12 mouse cellular contexts compared by ENCODE assay signal in the genomic region with DNA sequence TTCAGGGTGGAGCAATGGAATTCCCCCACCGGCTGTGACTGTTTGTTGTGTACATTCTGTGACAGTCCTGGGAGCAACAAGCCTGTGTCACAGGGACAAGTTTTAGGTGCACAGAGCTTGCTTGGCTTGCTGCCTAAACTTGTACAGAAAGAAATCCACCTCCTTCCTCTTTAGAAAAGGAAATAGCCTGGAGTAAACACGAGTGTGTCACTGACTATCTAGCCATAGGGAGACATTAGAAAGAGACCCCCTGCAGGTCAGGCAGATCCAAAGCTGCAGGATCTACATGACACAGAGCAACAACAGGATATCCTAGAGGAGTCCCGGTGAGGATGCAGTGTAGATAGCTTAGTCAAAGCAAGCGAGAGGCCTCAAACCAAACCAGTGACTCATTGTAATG. TPM values are rescaled to one million over a fixed set of nuclear protein-coding genes. Genes with fewer than 3 reads are reported as not detected.
DNase-seq lines count a peak whose midpoint lies in the region; ATAC-seq and TF ChIP-seq lines count a peak whose summit lies in the region.
"Had no signal": no experiment of that assay in that cellular context is flagged by ENCODE, and none has a peak within 500 bp of the region (broad histone marks: within the 10 kb centered on the region; RNA-seq: fewer than 3 reads in every experiment).

No protein-coding gene starts in this region.

- H3K36me3 ChIP-seq in kidney, embryonic 15.5 days: no peaks in the 10 kb centered on the region
- peaks cover 0 to 11% of the 10 kb centered on the region in 2 experiments; a peak in 2 of 4 replicates for H3K36me3 ChIP-seq in MEL (ENCODE audit: control insufficient read depth in 1 of 2, insufficient read depth in 2 of 2, low read length in 2 of 2)
- no peaks in the 10 kb centered on the region for H3K36me3 ChIP-seq in lung, embryonic 16.5 days (ENCODE audit: control insufficient read depth, insufficient read depth, low read length)
- H3K36me3 ChIP-seq: neural tube, embryonic 12.5 days had no signal

- no peak for TF ChIP-seq RAD21 in MEL (IDR thresholded peaks at IDR 0.05; ENCODE audit: low read depth, low read length)

- no peak for TF ChIP-seq POLR2A in MEL (IDR thresholded peaks at IDR 0.05; ENCODE audit: control insufficient read depth in 1 of 2, insufficient read depth in 1 of 2, low read depth in 1 of 2, low read length in 2 of 2, poor library complexity in 1 of 2)
- TF ChIP-seq POLR2A in bone marrow, adult 2 months (IDR thresholded peaks at IDR 0.05; ENCODE audit: borderline replicate concordance, control insufficient read depth, low read depth, low read length): no peak

- DNase-seq in kidney, adult 8-10 months: no peak
- DNase-seq in MEL (ENCODE audit: low read depth, low spot score): peak; percentile 64
- DNase-seq in neural tube, embryonic 10.5 days (ENCODE audit: extremely low spot score, low spot score): no peak
- DNase-seq: embryo, embryonic 11 days; thymus, postnatal 36 days had no signal

- no peak overlapping the region for H3K4me2 ChIP-seq in kidney, embryonic 15.5 days
- H3K4me2 ChIP-seq in lung, embryonic 16.5 days (ENCODE audit: low read depth, low read length): no peak overlapping the region
- H3K4me2 ChIP-seq: neural tube, embryonic 12.5 days had no signal

- H3K27ac ChIP-seq in kidney, embryonic 15.5 days: peak overlapping the region; percentile 70
- H3K27ac ChIP-seq in MEL (ENCODE audit: control insufficient read depth, low read depth, low read length): no peak overlapping the region
- H3K27ac ChIP-seq in bone marrow, adult 2 months (ENCODE audit: control insufficient read depth, insufficient read depth, low read depth, low read length, poor library complexity): peak overlapping the region; percentile 53; the same call in 1 of the 2 replicates
- H3K27ac ChIP-seq in lung, embryonic 16.5 days (ENCODE audit: low read length): peak overlapping the region; percentile 78
- H3K27ac ChIP-seq: liver, embryonic 14.5 days; neural tube, embryonic 12.5 days had no signal

- no peaks in the 10 kb centered on the region for H3K27me3 ChIP-seq in kidney, embryonic 15.5 days
- H3K27me3 ChIP-seq in MEL (ENCODE audit: control insufficient read depth in 1 of 2, insufficient read depth in 2 of 2, low read length in 2 of 2): no peaks in the 10 kb centered on the region; a peak in 2 of 4 replicates
- no peaks in the 10 kb centered on the region for H3K27me3 ChIP-seq in lung, embryonic 16.5 days (ENCODE audit: control insufficient read depth, insufficient read depth, low read depth, low read length)
- H3K27me3 ChIP-seq: neural tube, embryonic 12.5 days had no signal

- H3K9ac ChIP-seq in kidney, embryonic 15.5 days: no peak overlapping the region
- H3K9ac ChIP-seq in MEL (ENCODE audit: control insufficient read depth, low read depth, low read length, poor library complexity, severe bottlenecking): no peak overlapping the region
- no peak overlapping the region for H3K9ac ChIP-seq in lung, embryonic 16.5 days (ENCODE audit: low read length)
- H3K9ac ChIP-seq: liver, embryonic 14.5 days; neural tube, embryonic 12.5 days had no signal

- H3K9me3 ChIP-seq in kidney, embryonic 15.5 days (replicated peaks): no peaks in the 10 kb centered on the region
- no peaks in the 10 kb centered on the region for H3K9me3 ChIP-seq in MEL (replicated peaks; ENCODE audit: insufficient read depth, low read length)
- no peaks in the 10 kb centered on the region for H3K9me3 ChIP-seq in lung, embryonic 16.5 days (ENCODE audit: control insufficient read depth, low read length)
- H3K9me3 ChIP-seq: neural tube, embryonic 12.5 days had no signal

- no peaks in the 10 kb centered on the region for H3K79me2 ChIP-seq in MEL (ENCODE audit: control insufficient read depth, insufficient read depth, low read length, poor library complexity)

- TF ChIP-seq CTCF in MEL (IDR thresholded peaks at IDR 0.05 in 2 of 3, conservative IDR thresholded peaks at IDR 0.05 in 1 of 3; ENCODE audit: control insufficient read depth in 1 of 3, insufficient read depth in 1 of 3, low read depth in 2 of 3, low read length in 3 of 3, poor library complexity in 1 of 3, severe bottlenecking in 1 of 3): no peak
- TF ChIP-seq CTCF in bone marrow, adult 2 months (IDR thresholded peaks at IDR 0.05; ENCODE audit: control insufficient read depth, insufficient read depth, low read length): no peak

- TF ChIP-seq EP300 in MEL (IDR thresholded peaks at IDR 0.05; ENCODE audit: low read depth in 1 of 2, low read length in 2 of 2): no peak

- WGBS in kidney, embryonic 15.5 days: 44% methylated on average over 4 of the region's 4 CpGs
- WGBS in bone marrow, adult 2 months: 11% methylated on average over 4 of the region's 4 CpGs
- WGBS in lung, embryonic 16.5 days: 31% methylated on average over 4 of the region's 4 CpGs

- ATAC-seq in kidney, embryonic 15.5 days (replicated peaks; ENCODE audit: low FRiP score): no peak
- ATAC-seq in lung, embryonic 16.5 days (ENCODE audit: low read depth): peak; percentile 74
- no peak for ATAC-seq in megakaryocyte-erythroid progenitor cell, adult 5-6 weeks (replicated peaks; ENCODE audit: low FRiP score, low TSS enrichment, poor library complexity, severe bottlenecking)
- ATAC-seq: forebrain, embryonic 14.5 days had no signal

- H3K4me3 ChIP-seq in kidney, embryonic 15.5 days (replicated peaks): no peak overlapping the region
- no peak overlapping the region for H3K4me3 ChIP-seq in MEL (ENCODE audit: control insufficient read depth in 1 of 2, insufficient read depth in 1 of 2, low read depth in 2 of 2, low read length in 2 of 2)
- H3K4me3 ChIP-seq in bone marrow, adult 2 months (replicated peaks; ENCODE audit: control insufficient read depth, low read depth, low read length): no peak overlapping the region
- H3K4me3 ChIP-seq in lung, embryonic 16.5 days (ENCODE audit: low read length): no peak overlapping the region
- H3K4me3 ChIP-seq: neural tube, embryonic 12.5 days had no signal

- peaks cover 54% of the 10 kb centered on the region for H3K4me1 ChIP-seq in kidney, embryonic 15.5 days
- H3K4me1 ChIP-seq in MEL (ENCODE audit: control insufficient read depth in 1 of 2, insufficient read depth in 2 of 2, low read length in 2 of 2): peaks cover 3 to 41% of the 10 kb centered on the region in 2 experiments
- H3K4me1 ChIP-seq in bone marrow, adult 2 months (ENCODE audit: control insufficient read depth, insufficient read depth, low read length): peaks cover 12% of the 10 kb centered on the region
- peaks cover 17% of the 10 kb centered on the region for H3K4me1 ChIP-seq in lung, embryonic 16.5 days (replicated peaks; ENCODE audit: control insufficient read depth, insufficient read depth, low read length)

TF ChIP-seq in MEL, 35 proteins besides CTCF, POLR2A, EP300 and RAD21:
- TF ChIP-seq NRF1 (IDR thresholded peaks at IDR 0.05; ENCODE audit: insufficient read depth, low read depth, low read length, poor library complexity, severe bottlenecking): no peak
TF ChIP-seq in MEL: peak in this region for 0.

RNA-seq across cellular contexts. Expression of a gene that starts 13.2 kb away (rescaled TPM):
- 13.1 and 13.8 TPM in 2 replicates for polyA plus RNA-seq in kidney, embryonic 15.5 days (2015; fragmentation: Nextera tagmentation; extraction: Ambion mirVana)
- 15.1 and 15.9 TPM in 2 replicates for total RNA-seq in MEL (2012; rRNA removed)
- 10 to 100 TPM in 1 of 2 experiments, not detected in 1; 21.1 TPM for polyA plus RNA-seq in MEL (2012; ENCODE audit: insufficient read depth in 1 of 2, insufficient read length in 2 of 2, low read depth in 1 of 2, low replicate concordance in 2 of 2, missing spikeins in 1 of 2)
- 5.2 and 16.3 TPM in 2 replicates for polyA plus RNA-seq in bone marrow, adult 2 months (2011; ENCODE audit: insufficient read depth, insufficient read length, low replicate concordance, missing spikeins)
- 13.6 and 14.3 TPM in 2 replicates for polyA plus RNA-seq in lung, embryonic 16.5 days (2015; fragmentation: Nextera tagmentation; extraction: Ambion mirVana)
- total RNA-seq in megakaryocyte-erythroid progenitor cell, adult 5-6 weeks (2014; fragmentation: Nextera tagmentation): 13.0 and 13.7 TPM in 2 replicates
- total RNA-seq in megakaryocyte-erythroid progenitor cell, adult 5-6 weeks (2017): 12.5 and 13.5 TPM in 2 replicates

RNA-seq across cellular contexts. Expression of a gene that starts 15.2 kb away (rescaled TPM):
- 12.1 and 12.4 TPM in 2 replicates for polyA plus RNA-seq in kidney, embryonic 15.5 days (2015; fragmentation: Nextera tagmentation; extraction: Ambion mirVana)
- 3.8 and 4.1 TPM in 2 replicates for total RNA-seq in MEL (2012; rRNA removed)
- 1 to 10 TPM in 1 of 2 experiments, not detected in 1; 9.5 TPM for polyA plus RNA-seq in MEL (2012; ENCODE audit: insufficient read depth in 1 of 2, insufficient read length in 2 of 2, low read depth in 1 of 2, low replicate concordance in 2 of 2, missing spikeins in 1 of 2)
- 23.0 and 42.5 TPM in 2 replicates for polyA plus RNA-seq in bone marrow, adult 2 months (2011; ENCODE audit: insufficient read depth, insufficient read length, low replicate concordance, missing spikeins)
- polyA plus RNA-seq in lung, embryonic 16.5 days (2015; fragmentation: Nextera tagmentation; extraction: Ambion mirVana): 25.2 and 26.4 TPM in 2 replicates
- 5.6 and 7.1 TPM in 2 replicates for total RNA-seq in megakaryocyte-erythroid progenitor cell, adult 5-6 weeks (2014; fragmentation: Nextera tagmentation)
- total RNA-seq in megakaryocyte-erythroid progenitor cell, adult 5-6 weeks (2017): 3.5 and 6.1 TPM in 2 replicates
